Mouse (Mus musculus): ENCODE results near the gene Ppip5k2. TPM values are rescaled to one million over a fixed set of nuclear protein-coding genes. Genes with fewer than 3 reads are reported as not detected.
A peak's percentile ranks its signal among the peaks of the same experiment; 100 is the strongest.
"Not testable (repeated sequence)": the region's sequence is repeated elsewhere in the genome, so short reads cannot be mapped to it uniquely, and the experiment has no call there.

The Ppip5k2 gene
- total RNA-seq (2021), result 10 to 100 TPM; 49.8 to 53.9 TPM

DNA sequence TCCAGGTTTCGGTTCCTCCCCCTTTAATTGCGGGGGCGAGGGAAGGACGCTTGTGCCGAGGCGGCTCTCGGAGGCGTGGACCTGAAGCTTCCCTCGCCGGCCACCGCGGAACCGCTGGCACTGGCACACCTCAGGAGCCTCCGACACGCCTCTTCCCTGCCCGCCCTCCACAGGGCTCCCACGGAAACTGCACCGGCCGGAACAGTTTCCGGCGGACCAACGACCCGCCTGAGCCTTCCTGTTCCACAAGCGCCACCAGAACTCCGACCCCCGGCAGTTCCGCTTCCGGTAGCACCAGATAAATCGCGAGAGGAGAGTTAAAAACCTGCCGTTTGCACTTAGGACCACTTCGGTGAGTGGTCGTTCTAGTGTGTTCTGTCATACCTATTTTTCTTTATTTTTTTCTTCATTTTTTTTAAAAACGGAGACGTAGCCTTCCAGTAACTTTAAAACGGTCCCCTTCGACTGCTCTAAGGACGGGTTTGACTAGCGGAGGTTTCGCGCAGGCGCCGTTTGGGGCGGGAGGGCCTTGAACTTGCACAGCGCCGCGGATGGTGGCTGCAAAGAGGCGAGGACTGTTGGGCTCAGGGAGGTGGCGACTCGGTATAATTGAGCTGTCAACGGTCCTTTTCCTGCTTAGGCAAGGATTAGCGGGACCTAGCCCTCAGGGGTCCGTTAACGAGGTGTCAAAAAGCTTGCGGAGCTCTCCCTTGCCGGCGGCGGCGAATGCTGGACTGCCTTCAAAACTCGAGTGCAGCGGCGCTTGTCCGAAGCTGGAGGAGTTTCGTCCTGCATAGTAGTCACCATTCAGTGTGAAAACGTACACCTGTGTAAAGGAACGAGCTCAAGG lies at the start of gene Ppip5k2, which contains the start of gene Gin1:
TSS of gene Ppip5k2 (minus strand) at position 508 of the 850 bp plus-strand sequence.
TSS of gene Gin1 (plus strand) at position 269 of the 850 bp plus-strand sequence.
- peak; percentile 96 for DNase-seq
- intact Hi-C loops (cut with DNase I), result no loop called here

DNA sequence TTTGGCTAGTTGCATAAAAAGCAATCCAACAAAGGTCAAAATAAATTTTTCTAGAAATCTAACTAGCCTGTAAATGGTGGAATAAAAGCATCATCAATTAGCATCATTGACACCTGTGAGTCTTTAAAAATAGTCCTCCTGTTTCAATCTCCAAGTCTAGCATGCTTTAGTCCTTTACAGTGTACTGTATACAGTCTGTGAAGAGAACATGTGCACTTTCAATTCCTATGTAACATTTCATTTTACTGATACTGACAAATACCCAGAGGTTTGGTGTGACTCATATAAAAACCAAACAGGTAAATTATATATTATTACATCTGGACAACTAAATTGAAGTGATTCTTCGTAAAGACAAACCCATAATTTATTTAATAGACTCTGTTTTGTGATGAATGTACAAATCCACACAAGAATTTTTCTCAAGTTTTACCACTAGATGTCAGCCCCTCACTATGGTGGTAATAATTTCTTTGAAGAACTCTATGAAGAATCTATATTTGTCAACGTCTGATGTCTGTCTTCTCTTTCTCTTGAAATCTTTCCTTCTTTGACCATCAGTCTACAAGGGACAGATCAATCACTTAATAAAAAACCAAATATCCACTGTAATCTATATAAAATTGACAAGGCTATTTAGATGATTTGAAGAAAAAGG lies 39.2 kb upstream of the Ppip5k2 start:
- no peak for DNase-seq
- intact Hi-C loops (cut with DNase I), result loop anchor here (5.0 to 10.0 kb wide), 4 partner anchors 545 to 775 kb away; no protein-coding TSS in a partner anchor

DNA sequence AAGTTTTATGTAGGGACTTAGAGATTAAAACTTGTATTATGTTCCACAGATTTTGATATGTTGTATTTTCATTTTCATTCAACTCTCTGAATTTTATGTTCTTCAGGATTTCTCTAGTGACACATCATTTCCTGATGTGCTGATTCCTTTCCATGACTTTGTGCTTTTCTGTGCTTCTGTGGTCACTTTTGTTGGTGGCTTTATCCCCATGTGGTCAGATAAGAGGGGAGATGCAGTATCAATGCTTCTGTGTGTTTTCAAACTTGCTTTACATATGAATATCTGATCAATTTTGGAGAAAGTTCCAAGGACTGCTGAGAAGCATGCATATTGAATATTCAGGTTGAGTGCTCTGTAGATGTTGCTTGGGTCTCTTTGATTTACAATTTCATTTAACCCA lies 34.3 kb upstream of the Ppip5k2 start:
- intact Hi-C loops (cut with DNase I), result loop anchor here (10.0 kb wide), 3 partner anchors 550 to 770 kb away; no protein-coding TSS in a partner anchor
- no peak for DNase-seq

DNA sequence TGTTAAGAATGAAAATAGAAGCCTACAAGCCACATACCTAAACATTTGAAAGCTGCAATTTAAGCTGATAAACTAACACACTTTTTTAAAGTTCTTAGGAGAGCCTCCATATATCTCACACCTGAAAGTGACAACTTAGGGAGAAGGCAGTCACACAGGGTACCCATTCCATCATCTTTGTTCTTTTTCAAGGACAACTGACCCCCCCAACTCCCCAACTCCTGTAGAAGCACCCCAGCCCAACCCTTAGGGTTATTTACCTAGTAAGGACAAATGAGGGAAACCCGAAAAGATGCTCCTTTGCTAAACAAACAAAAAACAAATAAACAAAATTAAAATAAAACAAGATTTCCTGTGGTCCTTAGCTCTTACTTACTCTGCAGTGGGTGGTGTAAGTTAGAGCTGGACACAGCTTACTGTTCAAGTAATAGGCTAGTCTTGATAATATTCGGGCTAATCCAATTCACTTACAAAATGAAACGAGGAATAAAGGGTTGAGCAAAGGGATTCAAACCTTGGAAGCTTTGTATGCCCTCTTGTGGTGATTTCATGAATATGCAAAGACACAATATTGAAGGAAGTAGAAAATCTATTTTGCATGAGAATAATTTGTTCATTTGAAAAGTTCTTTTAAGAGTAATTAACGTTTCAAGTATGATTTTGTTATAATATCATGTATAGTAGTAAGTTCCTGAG lies 32.1 kb upstream of the Ppip5k2 start:
- no peak for DNase-seq
- intact Hi-C loops (cut with DNase I), result loop anchor here (10.0 kb wide), 3 partner anchors 552 to 768 kb away; no protein-coding TSS in a partner anchor

GRCm38 (mm10) chr1:97795936-97796335 lies 25.7 kb upstream of the Ppip5k2 start:
- intact Hi-C loops (cut with DNase I), result no loop called here

GRCm38 (mm10) chr1:97794110-97794509 lies 23.9 kb upstream of the Ppip5k2 start:
- no peak for DNase-seq
- intact Hi-C loops (cut with DNase I), result no loop called here

More at GRCm38 (mm10) chr1:97795936-97796335, 25.7 kb upstream of the Ppip5k2 start:
- DNase-seq, result no peak

DNA sequence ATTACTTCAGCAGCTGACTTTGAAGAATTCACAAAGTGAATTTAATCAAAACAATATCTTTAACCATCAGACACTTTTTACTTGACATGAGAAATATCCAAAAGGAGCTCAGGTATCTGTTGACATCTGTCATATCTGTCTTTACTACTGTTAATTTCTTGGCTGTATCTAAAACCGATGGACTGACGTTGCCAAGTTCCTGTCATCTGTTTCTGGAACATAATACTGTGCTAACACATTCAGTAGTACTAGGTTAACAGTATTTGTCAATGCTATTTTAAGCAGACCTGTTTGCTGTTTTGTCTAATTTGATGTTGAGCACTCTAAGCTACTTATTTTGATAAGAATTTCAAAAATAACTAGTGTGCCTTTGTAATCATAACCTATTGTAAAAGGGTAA lies 18.3 kb upstream of the Ppip5k2 start:
- intact Hi-C loops (cut with DNase I), result no loop called here
- DNase-seq, result no peak

GRCm38 (mm10) chr1:97787674-97788073 lies 17.5 kb upstream of the Ppip5k2 start:
- intact Hi-C loops (cut with DNase I), result no loop called here
- no peak for DNase-seq

- intact Hi-C loops (cut with DNase I), result no loop called here
- DNase-seq, result no peak
Observed at GRCm38 (mm10) chr1:97785685-97786393, 15.6 kb upstream of the Ppip5k2 start.

- DNase-seq, result no peak
- intact Hi-C loops (cut with DNase I), result no loop called here
Observed at GRCm38 (mm10) chr1:97784928-97785327, 14.7 kb upstream of the Ppip5k2 start.

DNA sequence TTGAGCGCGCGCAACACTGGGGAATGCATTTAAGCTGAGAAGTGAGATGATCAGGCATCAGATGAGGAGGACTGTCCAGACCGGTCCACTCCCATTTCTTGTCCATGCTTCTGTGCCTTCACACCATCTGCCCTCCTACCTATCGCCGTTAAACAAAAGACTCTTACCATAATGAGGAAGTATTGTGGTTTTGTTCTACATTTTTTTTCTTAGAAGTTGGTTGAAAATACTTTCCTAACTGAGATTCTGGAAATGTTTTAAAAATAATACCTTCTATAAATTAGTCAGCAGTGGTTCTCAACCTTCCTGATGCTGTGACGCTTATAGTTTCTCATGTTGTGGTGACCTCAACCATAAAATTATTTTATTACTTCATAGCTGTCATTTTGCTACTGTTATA lies 11.5 kb upstream of the Ppip5k2 start:
- intact Hi-C loops (cut with DNase I), result no loop called here
- no peak for DNase-seq

DNA sequence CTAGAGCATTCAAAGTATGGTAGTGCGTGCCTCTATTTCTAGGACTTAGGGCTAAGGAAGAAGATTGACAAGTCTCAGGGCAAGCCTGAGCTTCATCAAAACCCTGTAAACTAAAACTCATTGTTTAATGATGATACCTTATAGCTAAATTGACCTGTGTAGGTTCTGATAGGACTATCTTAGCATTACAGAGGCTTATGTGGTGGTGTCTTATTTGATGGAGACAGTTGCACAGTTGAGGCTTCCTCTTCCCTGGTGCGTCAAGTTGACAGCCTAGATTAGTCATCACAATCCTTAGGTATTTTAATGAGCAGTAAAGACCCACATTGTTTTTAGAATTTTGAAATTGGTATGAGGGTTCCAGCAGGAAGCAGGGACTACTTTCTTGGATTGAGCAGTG lies 3.8 kb upstream of the Ppip5k2 start:
- no peak for DNase-seq
- intact Hi-C loops (cut with DNase I), result no loop called here

- intact Hi-C loops (cut with DNase I), result no loop called here
- no peak for DNase-seq
Observed at GRCm38 (mm10) chr1:97773362-97773761, 3.2 kb upstream of the Ppip5k2 start.

DNA sequence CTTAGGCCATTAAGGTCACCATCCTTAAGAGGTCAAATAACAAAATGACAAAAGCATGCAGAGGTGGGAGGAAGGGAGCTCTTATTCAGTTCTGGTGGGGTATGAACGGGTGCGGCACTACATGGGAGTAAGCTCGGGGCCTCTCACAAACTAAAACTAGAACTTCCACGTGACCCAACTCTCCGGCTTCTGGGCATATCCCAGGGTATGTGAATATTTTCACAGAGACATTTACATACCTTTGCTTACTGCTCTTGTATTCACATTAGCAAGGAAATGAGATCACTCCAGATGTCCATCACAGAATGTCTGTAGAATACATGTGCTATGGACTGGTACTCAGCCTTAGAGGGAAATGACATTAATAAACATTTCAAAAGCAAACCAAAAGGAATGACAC lies 1.5 kb upstream of the Ppip5k2 start:
- intact Hi-C loops (cut with DNase I), result no loop called here

DNA sequence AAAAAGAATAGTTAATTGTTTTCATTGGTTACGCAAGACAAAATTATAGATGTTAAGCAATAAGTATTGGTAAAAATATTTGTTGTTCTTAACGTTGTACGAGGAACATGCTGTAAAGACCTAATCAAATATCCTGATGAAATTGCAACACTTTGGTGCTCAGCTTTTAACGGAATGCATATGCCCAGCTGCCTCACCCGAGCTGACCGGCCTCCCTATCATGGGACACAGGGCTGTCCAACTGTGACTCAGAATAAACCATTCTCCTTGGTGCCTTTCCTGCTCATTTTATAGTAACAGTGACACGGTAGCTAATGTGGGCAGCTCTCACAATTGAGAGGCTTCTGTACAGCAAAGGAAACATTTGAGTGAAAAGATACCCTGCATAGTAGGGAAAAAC lies 907 bp upstream of the Ppip5k2 start:
- no peak for DNase-seq
- intact Hi-C loops (cut with DNase I), result no loop called here

More for the DNA sequence above, 1.5 kb upstream of the Ppip5k2 start:
- no peak for DNase-seq

- peak; percentile 24 for DNase-seq
- intact Hi-C loops (cut with DNase I), result no loop called here
Observed at GRCm38 (mm10) chr1:97769294-97769903, 812 bp downstream of the Ppip5k2 start.

- intact Hi-C loops (cut with DNase I), result no loop called here
- DNase-seq, result no peak
Observed at GRCm38 (mm10) chr1:97768906-97769293, 1.3 kb downstream of the Ppip5k2 start.

DNA sequence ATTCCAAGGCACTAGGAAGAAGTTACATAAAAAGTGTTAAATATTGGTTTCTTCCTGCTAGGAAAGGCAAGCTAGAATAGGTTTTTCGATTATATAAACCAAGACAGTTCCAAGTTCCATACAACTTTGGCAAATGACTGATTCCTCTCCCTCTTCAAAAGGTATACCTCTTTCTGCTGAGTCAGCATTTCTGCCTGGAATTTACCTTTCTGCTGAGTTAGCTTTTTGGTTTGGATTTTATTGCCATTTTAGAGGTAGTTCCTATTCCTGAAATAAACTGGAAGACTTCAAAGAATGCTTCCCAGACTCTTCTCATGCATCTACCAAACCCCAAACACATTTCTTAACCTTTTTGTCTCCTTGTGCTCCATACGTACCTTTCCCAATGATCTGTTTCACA lies 2.1 kb downstream of the Ppip5k2 start:
- intact Hi-C loops (cut with DNase I), result no loop called here
- no peak for DNase-seq

- intact Hi-C loops (cut with DNase I); DNase-seq: not testable (repeated sequence)
Observed at GRCm38 (mm10) chr1:97765712-97766111, 4.5 kb downstream of the Ppip5k2 start.

DNA sequence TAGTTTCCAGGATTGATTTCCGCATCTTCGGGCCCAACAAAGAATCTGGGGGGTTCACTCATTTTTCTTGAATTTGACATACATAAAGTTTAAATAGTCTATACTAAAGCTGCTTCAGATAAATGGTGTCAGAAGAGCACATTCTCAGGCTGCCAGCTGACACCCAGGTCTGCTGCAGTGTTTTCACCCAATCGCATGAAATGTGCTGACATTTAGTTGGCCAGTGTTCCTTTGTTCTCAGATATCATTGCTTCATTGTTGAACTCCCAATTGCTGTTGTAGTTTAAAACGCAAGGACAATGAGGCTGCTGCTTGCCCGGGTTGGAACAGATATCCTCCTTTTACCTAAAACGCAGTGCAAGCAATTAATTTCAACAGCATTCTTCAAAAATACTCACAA lies 8.7 kb downstream of the Ppip5k2 start:
- no peak for DNase-seq
- intact Hi-C loops (cut with DNase I), result no loop called here

Measured in left cerebral cortex, postnatal 4 days (tissue).